In genomic region chr5:38308873-38309272, GRCm38 (mm10) we compare ENCODE assay signal across 10 mouse cellular contexts. TPM values are rescaled to one million over a fixed set of nuclear protein-coding genes. Genes with fewer than 3 reads are reported as not detected.
A peak's percentile ranks its signal among the peaks of the same experiment; 100 is the strongest.
DNase-seq lines count a peak whose midpoint lies in the region; ATAC-seq lines count a peak whose summit lies in the region.
"Had no signal": no experiment of that assay in that cellular context is flagged by ENCODE, and none has a peak within 500 bp of the region (broad histone marks: within the 10 kb centered on the region; RNA-seq: fewer than 3 reads in every experiment).

No protein-coding gene starts in this region.

- no peak overlapping the region for H3K27ac ChIP-seq in liver, embryonic 12.5 days
- H3K27ac ChIP-seq in neural tube, embryonic 12.5 days = no peak overlapping the region

- H3K4me2 ChIP-seq in liver, embryonic 12.5 days = no peak overlapping the region
- H3K4me2 ChIP-seq in neural tube, embryonic 12.5 days (replicated peaks) = no peak overlapping the region

- peaks cover 25% of the 10 kb centered on the region; the same call in 1 of the 2 replicates for H3K27me3 ChIP-seq in liver, embryonic 12.5 days (replicated peaks)
- H3K27me3 ChIP-seq in neural tube, embryonic 12.5 days (replicated peaks) = no peaks in the 10 kb centered on the region

- H3K36me3 ChIP-seq in liver, embryonic 12.5 days = no peaks in the 10 kb centered on the region
- no peaks in the 10 kb centered on the region for H3K36me3 ChIP-seq in neural tube, embryonic 12.5 days

- H3K9me3 ChIP-seq in liver, embryonic 12.5 days (replicated peaks) = no peaks in the 10 kb centered on the region
- H3K9me3 ChIP-seq in neural tube, embryonic 12.5 days = no peaks in the 10 kb centered on the region

- ATAC-seq in CD4-positive, CD25-positive, alpha-beta regulatory T cell, adult 4 months = peak; percentile 54
- peak; percentile 74 for ATAC-seq in frontal cortex, adult (ENCODE audit: low TSS enrichment)
- ATAC-seq in liver, embryonic 12.5 days = peak; percentile 56
- ATAC-seq in neural tube, embryonic 12.5 days (ENCODE audit: low FRiP score, low read depth) = peak; percentile 58; the same call in 1 of the 2 replicates

- H3K4me1 ChIP-seq in liver, embryonic 12.5 days = no peaks in the 10 kb centered on the region
- H3K4me1 ChIP-seq in neural tube, embryonic 12.5 days = no peaks in the 10 kb centered on the region

- H3K9ac ChIP-seq in liver, embryonic 12.5 days = no peak overlapping the region
- H3K9ac ChIP-seq in neural tube, embryonic 12.5 days = no peak overlapping the region

- H3K4me3 ChIP-seq in liver, embryonic 12.5 days = no peak overlapping the region
- no peak overlapping the region for H3K4me3 ChIP-seq in neural tube, embryonic 12.5 days

- DNase-seq in 3T3-L1 (ENCODE audit: low read depth, low spot score) = peak; percentile 93
- DNase-seq in c-Kit-positive CD71-negative TER-119-negative erythroid progenitor cells, embryonic 14.5 days (ENCODE audit: low read depth) = peak; percentile 57
- peak; percentile 79 for DNase-seq in kidney, postnatal 10 days
- DNase-seq in yolk sac, embryonic 10.5 days (ENCODE audit: low spot score) = peak; percentile 19

- 39% methylated on average over 5 of the region's 5 CpGs for WGBS in liver, embryonic 12.5 days (ENCODE audit: insufficient replicate concordance)
- 54% methylated on average over 5 of the region's 5 CpGs for WGBS in neural tube, embryonic 12.5 days

RNA-seq across cellular contexts. Expression of gene Drd5, which starts 10.3 kb away (rescaled TPM):
- polyA plus RNA-seq in CD4-positive, CD25-positive, alpha-beta regulatory T cell, adult 4 months (2017; shearing (Covaris generic)) = under 1 TPM in 1 of 2 experiments, not detected in 1; 0.09 TPM
- polyA plus RNA-seq in liver, embryonic 12.5 days (2016; fragmentation: Nextera tagmentation; extraction: Ambion mirVana) = not detected in 2 replicates
- polyA plus RNA-seq in neural tube, embryonic 12.5 days (2016; fragmentation: Nextera tagmentation; extraction: Ambion mirVana) = not detected in 2 replicates
- polyA plus RNA-seq: gonadal fat pad, adult 2 months; stomach, embryonic 16.5 days had no signal

RNA-seq across cellular contexts. Expression of gene Otop1, which starts 33.1 kb away (rescaled TPM):
- polyA plus RNA-seq in CD4-positive, CD25-positive, alpha-beta regulatory T cell, adult 4 months (2017; shearing (Covaris generic)) = not detected
- not detected in 2 replicates for polyA plus RNA-seq in liver, embryonic 12.5 days (2016; fragmentation: Nextera tagmentation; extraction: Ambion mirVana)
- polyA plus RNA-seq in neural tube, embryonic 12.5 days (2016; fragmentation: Nextera tagmentation; extraction: Ambion mirVana) = not detected in 2 replicates
- polyA plus RNA-seq: stomach, embryonic 16.5 days had no signal

RNA-seq across cellular contexts. Expression of gene Tmem128, which starts 48.9 kb away (rescaled TPM):
- 10 to 100 TPM; 88.0 to 91.9 TPM for polyA plus RNA-seq in CD4-positive, CD25-positive, alpha-beta regulatory T cell, adult 4 months (2017; shearing (Covaris generic))
- polyA plus RNA-seq in liver, embryonic 12.5 days (2016; fragmentation: Nextera tagmentation; extraction: Ambion mirVana) = 51.3 and 55.5 TPM in 2 replicates
- 101 and 105 TPM in 2 replicates for polyA plus RNA-seq in neural tube, embryonic 12.5 days (2016; fragmentation: Nextera tagmentation; extraction: Ambion mirVana)

Comparison
In these comparisons a context has a peak if more than half of its experiments do, and no peak if none do; other contexts are left out.
1. DNase-seq: peak in every context shown above with its lines; median percentile 93 in 3T3-L1; 79 in kidney, postnatal 10 days; 57 in c-Kit-positive CD71-negative TER-119-negative erythroid progenitor cells, embryonic 14.5 days; 19 in yolk sac, embryonic 10.5 days.